Mouse (Mus musculus) naive thymus-derived CD4-positive, alpha-beta T cell, adult 2 months (primary cell): ENCODE data around the gene Rpl39.
A peak's percentile ranks its signal among the peaks of the same experiment; 100 is the strongest.
"Not testable (repeated sequence)": the region's sequence is repeated elsewhere in the genome, so short reads cannot be mapped to it uniquely, and the experiment has no call there.

ENCODE experiments used
- DNase-seq: peaks from one replicate; pipeline ENCODE4 v3.0.0-alpha.2; 2011; ENCODE audit warnings: low read depth

Rpl39 gene

DNA sequence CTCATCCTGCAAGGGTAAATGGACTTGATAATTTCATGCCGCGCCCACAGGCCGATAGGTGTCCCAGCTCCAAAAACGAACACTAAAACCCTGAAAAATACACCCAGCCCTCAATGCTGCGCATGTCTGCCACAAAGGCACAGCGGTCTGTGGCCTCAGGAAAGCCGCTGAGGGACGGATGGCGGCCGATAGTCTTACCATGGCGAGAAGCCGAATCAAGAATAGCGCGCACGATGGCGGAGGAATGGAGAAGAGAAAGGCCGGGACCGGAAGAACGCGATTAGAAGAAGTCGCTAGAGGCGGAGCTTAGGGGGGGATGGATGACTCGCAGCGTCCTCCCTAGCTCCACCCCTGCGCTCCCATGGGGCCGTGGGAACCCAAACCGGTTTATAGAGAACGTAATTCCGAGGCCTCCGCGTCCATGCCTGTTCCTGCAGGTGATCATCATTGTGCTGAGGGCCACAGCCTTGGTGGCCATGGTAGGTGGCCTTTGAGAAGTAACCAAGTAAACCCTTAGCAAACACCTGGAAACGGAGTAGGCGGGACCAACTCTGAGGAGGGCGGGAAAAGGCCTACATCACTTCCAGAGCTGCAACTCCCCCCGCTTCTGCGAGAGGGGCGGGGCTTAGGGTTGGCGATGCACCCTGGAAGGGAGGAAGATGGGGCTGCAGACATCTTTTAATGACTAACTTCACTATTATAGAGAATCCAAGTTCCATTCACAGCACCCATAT lies at the start of gene Rpl39:
Rpl39 (minus strand) TSS at position 476 of the 734 bp plus-strand sequence.
- DNase-seq, result peak; percentile 92

DNA sequence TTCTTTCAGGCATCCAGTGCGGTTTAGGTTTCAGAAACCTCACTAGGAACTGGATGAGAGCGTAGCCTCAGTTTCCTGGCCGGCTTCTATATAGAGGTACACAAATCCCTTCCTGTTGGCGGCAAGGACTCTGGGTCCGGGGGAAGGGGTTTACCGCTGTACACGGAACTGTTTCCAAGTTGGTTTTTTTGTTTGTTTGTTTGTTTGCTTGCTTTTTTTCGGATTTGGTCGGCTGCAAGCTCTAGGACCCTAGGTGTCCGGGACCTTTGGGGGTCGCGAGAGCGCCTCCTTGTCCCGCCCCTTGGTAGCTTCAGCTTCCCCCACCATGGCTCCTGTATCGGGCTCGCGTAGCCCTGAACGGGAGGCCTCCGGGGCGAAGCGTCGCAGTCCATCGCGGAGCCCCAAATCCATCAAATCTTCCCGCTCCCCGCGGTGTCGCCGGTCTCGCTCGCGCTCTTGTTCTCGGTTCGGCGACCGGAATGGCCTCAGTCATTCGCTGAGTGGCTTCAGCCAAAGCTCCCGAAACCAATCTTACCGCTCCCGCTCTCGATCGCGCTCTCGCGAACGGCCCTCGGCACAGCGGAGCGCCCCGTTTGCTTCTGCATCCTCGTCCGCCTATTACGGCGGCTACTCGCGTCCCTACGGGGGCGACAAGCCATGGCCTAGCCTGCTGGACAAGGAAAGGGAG lies 41.6 kb upstream of the Rpl39 start, which contains the start of gene Nkap:
Nkap (plus strand) TSS at position 125 of the 688 bp plus-strand sequence.
- DNase-seq, result peak; percentile 89

DNA sequence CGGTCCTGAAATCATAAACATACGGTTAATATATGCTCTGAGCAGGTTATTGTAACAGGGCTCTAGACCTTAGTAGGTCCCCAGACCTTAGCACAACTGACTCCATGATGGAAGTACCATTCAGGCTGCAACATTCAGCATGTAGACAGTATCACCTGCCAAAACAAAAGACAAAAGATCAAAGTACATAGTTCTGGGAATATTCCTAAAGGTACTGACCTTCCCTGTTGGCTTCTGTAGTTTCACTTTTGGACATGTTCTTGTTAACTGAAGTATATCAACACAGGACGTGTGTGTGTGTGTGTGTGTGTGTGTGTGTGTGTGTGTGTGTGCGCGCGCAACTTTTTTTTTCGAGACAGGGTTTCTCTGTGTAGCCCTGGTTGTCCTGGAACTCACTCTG lies 40.3 kb upstream of the Rpl39 start:
- DNase-seq, result no peak

DNA sequence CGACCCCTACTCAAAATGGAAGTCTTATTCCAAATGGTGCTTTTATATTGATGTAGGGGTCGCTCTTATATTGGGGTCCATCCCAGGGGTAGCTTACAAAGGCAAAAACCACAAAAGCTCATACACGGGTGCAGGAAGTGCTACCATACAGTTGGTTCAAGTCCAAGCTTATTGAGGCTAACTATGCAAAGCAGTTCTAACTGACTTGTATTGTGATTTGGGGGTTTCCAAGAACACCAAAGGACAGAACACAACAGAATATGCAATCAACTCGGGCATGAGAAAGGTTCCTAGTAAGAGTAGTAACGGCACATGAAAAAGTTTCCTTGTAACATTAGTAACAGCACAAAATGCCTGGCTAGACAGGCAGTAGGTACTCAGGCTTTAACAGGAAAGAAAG lies 35.0 kb upstream of the Rpl39 start:
- DNase-seq, result no peak

DNA sequence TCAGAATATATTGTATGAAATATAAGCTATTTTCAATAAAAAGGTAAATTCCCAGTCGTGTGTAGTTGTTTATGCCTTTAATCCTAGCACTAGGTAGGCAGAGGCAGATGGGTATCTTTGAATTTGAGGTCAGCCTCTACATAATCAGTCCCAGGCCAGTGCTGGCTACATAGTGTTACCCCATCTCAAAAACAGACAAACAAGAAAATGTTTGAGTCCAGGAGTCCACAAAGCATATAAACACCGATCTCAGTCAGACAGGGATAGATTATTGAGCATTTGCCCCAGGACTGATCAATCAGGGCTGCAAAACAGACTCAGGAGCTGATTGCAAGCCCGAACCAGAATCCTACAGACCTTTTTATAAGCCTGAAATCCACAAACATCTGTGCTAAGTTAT lies 34.4 kb upstream of the Rpl39 start:
- DNase-seq, result no peak

DNA sequence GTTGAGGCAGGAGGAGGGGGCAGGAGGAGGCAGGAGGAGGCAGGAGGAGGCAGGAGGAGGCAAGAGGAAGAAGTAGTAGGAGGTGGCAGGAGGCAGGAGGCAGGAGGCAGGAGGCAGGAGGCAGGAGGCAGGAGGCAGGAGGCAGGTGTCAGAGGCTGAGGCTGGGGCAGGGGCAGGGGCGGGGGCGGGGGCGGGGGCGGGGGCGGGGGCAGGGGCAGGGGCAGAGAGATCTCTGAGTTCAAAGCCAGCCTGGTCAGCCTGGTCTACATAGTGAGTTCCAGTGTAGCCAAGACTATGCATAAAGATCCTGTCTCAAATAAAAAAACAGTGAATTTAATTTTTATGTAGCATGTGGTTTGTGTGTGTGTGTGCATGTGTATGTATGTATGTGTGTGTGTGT lies 31.9 kb upstream of the Rpl39 start:
- DNase-seq, result no peak

DNA sequence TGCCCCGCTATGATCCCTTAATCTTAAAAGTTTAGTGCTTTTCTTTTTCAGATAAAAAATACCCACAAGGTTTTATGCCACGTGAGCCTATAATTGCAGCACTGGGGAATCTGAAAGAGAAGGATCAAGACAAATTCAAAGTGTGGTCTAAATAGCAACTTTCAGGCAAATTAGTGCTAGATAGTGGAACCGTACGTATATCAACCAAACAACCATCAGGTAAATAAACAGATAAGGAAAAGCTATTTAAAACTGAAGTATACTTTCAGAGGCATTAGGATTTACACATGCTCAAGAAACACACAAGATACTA lies 25.6 kb upstream of the Rpl39 start:
- no peak for DNase-seq

DNA sequence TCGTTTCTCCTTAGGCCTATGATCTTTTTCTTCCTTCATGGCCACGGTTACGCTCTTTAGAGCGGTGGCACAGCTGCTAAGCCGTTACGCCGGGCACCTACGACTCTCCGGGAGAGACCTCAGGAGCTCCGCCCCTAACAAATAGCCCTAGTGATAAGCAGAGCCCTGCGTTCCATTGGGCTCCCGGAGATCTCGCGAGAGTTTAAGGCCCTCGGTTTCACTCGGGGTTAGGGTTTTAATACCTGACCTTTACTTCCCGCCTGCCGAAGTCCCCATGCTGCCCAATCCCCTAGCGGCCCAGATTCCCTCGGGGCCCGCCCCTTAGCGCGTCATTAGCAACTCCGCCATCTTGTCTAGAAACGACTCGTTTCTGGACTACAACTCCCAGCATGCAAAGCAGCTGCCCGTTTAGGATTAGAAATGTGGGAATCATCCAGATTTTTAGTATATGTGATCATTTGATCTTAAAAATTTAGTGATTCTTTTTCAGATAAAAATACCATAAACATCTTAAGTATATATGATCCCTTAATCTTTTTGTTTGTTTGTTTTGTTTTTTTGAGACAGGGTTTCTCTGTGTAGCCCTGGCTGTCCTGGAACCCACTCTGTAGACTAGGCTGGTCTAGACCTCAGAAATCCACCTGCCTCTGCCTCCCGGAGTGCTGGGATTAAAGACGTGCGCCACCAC lies 25.1 kb upstream of the Rpl39 start, which contains the start of gene Upf3b:
Upf3b (minus strand) TSS at position 130 of the 688 bp plus-strand sequence.
- DNase-seq, result peak; percentile 94

DNA sequence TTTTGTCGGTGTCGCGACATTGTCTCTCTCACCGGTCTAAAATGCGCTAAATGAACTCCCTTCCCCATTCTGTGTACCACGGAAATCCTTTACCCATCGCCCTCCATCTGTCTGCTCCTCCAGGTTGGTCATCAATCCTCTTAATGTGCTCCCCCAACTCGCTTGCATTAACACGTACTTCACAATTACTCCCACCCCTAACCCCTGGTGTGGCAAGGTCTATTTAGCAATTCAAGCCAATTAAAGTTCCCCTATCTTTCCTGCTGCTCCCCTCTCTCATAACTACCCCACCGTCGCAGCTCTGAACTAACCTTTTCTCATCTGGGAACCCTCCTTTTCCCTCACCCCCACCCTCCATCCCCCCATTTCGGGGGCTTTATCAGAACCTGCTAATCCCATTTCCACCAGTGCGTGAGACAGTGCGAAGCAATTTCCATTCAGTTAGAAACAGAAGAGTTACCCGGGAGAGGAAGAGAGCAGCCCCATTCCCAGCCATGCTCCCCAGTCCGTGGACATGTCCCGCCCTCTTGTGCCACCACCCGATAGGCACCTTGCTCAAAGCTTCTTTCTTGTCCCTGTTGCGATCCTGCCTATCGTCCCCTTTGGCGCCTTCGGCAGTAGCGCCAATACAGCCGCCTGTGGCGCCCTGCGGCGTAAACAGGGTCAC lies 24.5 kb upstream of the Rpl39 start:
- no peak for DNase-seq

DNA sequence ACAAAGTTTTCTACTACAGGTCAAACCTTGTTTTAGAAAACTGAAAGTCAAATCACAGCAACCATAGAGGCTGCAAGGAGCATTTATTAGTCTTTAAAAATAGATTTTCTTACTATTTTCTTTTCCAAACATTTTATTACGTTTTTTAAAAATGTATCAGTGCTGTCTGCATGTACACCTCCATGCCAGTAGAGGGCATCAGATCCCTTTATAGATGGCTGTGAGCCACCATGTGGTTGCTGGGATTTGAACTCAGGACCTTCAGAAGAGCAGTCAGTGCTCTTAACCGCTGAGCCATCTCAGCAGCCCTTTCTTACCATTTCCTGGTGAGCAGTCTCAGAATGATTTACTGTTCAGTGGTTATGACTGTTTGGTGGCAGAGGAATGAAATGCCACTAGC lies 18.6 kb upstream of the Rpl39 start:
- no peak for DNase-seq

DNA sequence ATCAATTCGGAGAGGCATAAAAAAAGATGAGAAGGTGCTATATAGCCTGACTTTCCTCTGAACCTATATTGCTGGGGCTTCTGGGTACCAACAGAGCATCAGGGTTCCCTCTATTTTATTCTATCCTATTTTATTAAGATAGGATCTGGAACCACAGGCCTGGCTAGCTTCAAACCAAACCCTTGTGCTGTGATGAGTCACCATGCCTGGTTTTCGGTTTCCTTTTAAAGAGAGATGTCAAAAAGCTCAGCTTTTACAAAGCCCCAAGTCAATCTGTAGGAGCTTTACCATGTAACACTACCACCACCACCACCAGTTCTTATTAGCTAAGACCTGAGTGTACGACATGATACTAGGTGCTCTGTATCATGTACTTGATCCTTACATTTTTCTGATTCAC lies 13.5 kb upstream of the Rpl39 start:
- no peak for DNase-seq

DNA sequence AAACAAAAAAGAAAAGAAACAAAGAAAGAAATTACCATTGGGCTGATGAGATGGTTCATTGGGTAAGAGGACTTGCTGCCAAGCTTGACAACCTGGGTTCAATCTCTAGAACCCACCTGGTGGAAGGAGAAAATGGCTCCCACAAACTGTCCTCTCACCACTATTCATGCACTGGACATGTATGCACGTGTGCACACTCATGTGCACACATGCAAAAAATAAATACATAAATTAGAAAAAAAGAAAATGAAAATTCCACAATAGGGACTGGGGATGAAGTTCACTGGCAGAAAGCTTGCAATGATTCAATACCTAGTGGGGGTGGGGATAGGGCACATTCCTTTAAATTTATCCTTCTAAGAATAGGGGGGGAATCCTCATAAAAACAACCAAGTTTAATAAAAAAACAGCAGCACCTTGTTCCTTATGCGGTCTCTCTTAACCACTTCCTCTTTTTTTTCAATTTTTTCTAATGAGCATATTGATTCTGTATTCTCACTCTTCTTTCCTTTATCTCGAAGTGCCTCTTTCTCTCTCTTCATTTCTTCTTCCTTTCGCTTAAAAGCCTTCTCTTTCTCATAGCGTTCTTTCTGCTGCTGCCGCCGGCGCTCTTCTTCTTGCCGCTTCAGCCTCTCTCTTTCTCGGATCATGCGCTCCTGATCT lies 10.0 kb upstream of the Rpl39 start:
- no peak for DNase-seq

DNA sequence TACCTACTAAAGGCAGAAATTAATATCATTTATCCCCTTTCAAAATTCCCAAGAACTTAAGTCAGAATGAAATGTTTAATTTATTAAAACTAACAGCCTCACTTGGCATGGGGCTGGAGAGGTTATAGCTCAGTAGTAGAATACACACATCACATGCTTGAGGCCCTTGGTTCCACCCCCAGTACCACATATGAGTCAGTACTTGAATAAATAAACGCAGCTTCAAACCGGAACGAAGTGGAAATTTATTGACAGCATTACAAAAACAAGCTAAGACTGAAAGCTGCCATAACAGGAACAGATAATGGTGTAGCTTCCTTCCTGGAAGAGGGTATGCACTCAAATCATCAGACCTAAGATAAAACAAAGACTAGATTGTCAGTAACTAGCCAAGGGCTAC lies 6.3 kb upstream of the Rpl39 start:
- DNase-seq, result no peak

DNA sequence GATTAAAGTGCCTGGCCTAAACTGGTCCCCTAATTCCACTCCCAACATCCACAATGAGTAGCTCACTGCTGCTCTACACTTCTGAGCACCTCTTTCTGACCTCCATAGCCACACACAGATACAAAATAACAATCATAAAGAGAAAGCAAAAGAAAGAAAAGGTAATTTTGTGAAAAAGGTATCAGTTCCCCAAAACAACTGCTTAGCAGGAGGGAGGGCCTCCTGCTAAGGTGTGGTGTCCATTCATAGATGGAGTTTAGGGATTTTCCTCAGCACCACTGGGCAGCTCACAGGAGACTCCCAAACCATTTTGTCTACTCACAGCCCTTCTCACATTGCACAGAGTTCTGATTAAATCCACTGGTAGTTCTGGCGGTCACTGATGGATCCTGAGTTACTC lies 3.6 kb upstream of the Rpl39 start:
- DNase-seq, result no peak

DNA sequence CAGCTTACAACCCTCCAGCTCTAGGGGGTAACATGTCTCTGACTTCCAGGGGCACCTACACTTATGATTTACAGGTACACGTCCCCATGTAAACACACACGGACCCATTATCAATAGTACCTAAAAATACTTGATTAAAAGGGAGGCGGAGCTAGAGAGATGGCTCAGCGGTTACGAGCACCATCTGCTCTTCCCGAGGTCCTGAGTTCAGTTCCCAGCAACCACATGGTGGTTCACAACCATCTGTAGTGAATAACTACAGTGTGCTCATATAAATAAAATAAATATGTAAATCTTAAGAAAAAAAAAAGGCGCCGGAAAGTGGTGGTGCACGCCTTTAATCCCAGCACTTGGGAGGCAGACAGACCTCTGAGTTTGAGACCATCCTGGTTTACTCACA lies 463 bp upstream of the Rpl39 start:
- no peak for DNase-seq

DNA sequence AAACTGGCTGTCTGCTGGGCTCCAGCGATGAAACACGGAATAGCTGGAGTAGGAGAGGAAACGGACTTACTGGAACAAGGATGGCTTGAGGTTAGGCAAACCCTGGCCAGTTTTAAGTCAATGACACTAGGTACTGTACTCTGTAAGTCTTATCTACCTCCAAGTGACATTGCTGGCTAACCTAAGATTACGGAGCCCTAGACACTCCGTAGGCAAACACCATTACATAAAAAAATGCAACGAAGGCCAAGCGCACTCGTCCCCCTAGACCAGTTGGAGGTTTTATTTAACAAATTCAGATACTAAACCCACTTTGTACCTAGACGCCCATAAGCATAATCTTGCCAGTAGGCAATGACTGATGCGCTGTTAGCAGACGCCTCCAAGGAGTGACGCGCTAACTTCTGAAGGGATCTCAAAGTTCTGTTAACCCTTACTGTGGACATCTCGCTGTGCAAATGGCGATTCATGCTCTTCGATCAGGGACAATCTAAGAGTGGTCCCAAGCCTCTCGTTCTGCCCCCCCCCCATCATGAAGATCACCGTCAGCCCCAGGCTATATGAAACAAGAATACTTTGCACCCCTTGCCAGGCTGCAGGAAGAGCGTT lies 780 bp downstream of the Rpl39 start:
- DNase-seq, result no peak

DNA sequence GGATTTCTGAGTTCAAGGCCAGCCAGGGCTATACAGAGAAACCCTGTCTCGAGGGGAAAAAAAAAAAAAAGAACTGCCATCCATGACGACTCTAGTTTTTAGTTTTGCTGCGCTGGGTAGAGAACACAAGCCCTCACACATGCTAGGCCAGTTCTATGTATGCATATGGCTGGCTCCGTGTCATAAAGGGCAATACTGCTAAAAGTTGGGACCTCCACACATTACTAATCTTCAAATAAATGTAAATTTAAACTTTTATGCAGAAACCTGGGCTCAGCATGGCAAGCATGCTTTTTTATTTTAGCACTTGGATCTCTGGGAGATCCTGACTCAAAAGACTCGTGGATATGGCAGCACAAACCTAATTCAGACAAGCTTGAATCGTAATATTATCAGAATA lies 4.0 kb downstream of the Rpl39 start:
- no peak for DNase-seq

DNA sequence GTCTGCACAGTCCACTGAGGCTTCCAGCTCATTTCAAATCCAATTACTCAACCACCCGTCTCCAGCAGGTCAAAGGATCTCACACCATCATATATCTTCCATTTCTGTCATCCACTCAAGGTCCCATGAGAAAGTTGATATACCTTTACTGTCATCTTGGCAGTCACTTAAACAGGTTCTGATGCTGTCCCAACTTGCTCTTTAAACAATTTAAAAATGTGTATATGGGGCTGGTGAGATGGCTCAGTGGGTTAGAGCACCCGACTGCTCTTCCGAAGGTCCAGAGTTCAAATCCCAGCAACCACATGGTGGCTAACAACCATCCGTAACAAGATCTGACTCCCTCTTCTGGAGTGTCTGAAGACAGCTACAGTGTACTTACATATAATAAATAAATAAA lies 4.9 kb downstream of the Rpl39 start:
- DNase-seq, result not testable (repeated sequence)

DNA sequence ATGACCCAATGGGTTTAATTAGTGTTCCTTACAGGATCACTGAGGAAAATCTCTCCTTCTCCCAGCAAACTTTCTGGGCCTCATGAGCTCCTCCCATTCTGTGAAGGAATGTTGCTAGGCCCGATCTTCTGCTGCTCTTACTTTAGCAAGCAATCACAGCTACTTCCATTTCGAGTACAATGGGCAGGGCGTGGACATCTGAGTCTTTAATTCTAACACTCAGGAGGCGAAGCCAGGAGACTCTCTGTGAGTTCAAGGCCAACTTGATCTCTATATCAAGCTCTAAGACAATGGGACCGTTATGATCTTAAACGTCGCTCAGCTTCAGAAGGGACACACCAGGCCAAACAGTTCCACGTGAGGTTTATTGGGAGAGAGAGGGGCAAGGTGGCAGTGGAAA lies 8.6 kb downstream of the Rpl39 start:
- DNase-seq, result no peak

DNA sequence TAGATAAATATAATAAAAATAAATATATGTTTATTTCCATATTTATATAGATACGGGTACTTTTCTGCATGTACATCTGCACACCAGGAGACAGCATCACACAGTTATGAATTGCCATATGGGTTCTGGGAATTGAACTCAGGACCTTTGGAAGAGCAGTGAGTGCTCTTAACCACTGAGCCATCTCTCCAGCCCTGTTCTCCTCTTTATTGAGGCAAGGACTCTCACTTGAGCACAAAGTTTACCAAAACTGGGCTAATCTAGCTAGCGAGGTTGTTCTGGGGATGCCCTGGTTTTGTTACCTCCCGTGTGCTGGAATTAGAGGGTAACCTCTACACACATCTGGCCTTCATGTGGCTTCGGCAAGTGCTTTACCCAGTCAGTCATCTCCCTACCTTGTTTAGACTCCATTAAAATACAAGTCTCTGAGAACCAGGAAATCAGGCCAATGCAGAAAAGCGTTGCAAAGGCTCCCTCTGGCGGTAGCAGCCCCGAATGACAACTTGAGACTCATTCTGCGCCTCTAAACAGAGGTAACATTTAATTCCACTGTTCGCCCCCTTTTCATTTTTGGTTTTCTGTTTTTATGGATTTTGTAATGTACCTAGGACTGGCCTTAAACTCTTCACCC lies 10.8 kb downstream of the Rpl39 start:
- peak; percentile 80 for DNase-seq

DNA sequence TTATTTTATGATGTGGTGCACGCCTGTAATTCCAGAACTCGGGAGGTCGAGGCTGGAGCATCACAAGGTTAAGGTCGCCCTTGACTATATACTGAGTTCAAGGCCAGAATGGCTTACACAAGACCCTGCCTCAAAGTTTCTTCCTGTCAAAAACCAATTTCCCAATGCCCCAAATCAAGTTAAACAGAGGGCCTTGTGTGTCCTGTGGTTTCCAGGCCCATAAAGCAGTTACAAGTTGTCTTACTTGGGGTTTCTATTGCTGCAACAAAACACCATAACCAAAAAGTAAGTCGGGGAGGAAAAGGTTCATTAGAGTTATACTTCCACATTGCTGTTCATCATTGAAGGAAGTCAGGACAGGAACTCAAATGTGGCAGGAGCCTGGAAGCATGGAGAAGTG lies 16.4 kb downstream of the Rpl39 start:
- DNase-seq, result no peak
